Mouse (Mus musculus) lung, postnatal 25 days (tissue): ENCODE data around the gene Spast.

Source experiments
- DNase-seq: peaks from one replicate; pipeline ENCODE4 v3.0.0; 2022; ENCODE audit warnings: low spot score

The Spast gene

GRCm38 (mm10) chr17:74424401-74425005 is 85.7 kb downstream of the Spast start:
- DNase-seq: no peak

GRCm38 (mm10) chr17:74430074-74430473 is 91.3 kb downstream of the Spast start:
- no peak for DNase-seq

- DNase-seq: no peak
Observed at GRCm38 (mm10) chr17:74431481-74431880, 92.7 kb downstream of the Spast start.

- DNase-seq: no peak
Observed at GRCm38 (mm10) chr17:74432631-74433030, 93.8 kb downstream of the Spast start.

- DNase-seq: no peak
Observed at GRCm38 (mm10) chr17:74437762-74438161, 99.0 kb downstream of the Spast start.

- no peak for DNase-seq
Observed at GRCm38 (mm10) chr17:74440486-74440885, 101.7 kb downstream of the Spast start.
